Mouse (Mus musculus) intestine, embryonic 14.5 days (tissue): ENCODE data around the gene Creb1. TPM values are rescaled to one million over a fixed set of nuclear protein-coding genes. Genes with fewer than 3 reads are reported as not detected.
A peak's percentile ranks its signal among the peaks of the same experiment; 100 is the strongest.

Experiments used
- ATAC-seq: fragments of 200-750 bp; cut with Nextera tagmentation; replicated peaks from 2 replicates; pipeline ENCODE4 v1.8.0; 2017; ENCODE audit warnings: low read depth, moderate number of reproducible peaks, moderate TSS enrichment, moderate library complexity; ENCODE audit not compliant: low FRiP score, low TSS enrichment
- DNase-seq: peaks from one replicate; pipeline ENCODE4 v3.0.0-alpha.2; 2018; ENCODE audit warnings: low spot score
- H3K27ac ChIP-seq: fragments of 300-500 bp; sonication (generic); 2 replicates; pipeline ENCODE4 v1.5.1; 2014; ENCODE audit warnings: low read depth, mild to moderate bottlenecking, control low read depth
- H3K27me3 ChIP-seq: fragments of 300-500 bp; sonication (generic); replicated peaks from 2 replicates; pipeline ENCODE4 v1.6.1; 2014; ENCODE audit warnings: low read length, control low read depth; ENCODE audit not compliant: control insufficient read depth, insufficient read depth
- H3K36me3 ChIP-seq: fragments of 300-500 bp; sonication (generic); 2 replicates; pipeline ENCODE4 v1.6.1; 2014; ENCODE audit warnings: low read length, control low read depth; ENCODE audit not compliant: control insufficient read depth, insufficient read depth
- H3K4me1 ChIP-seq: fragments of 300-500 bp; sonication (generic); replicated peaks from 2 replicates; pipeline ENCODE4 v1.6.1; 2014; ENCODE audit warnings: low read length, control low read depth, mixed read lengths; ENCODE audit not compliant: control insufficient read depth, insufficient read depth
- H3K4me2 ChIP-seq: fragments of 300-500 bp; sonication (generic); 2 replicates; pipeline ENCODE4 v1.6.1; 2014; ENCODE audit warnings: low read length
- H3K4me3 ChIP-seq: fragments of 300-500 bp; sonication (generic); 2 replicates; pipeline ENCODE4 v1.5.1; 2014; ENCODE audit warnings: low read depth, low read length, control low read depth, mixed read lengths
- H3K9ac ChIP-seq: fragments of 300-500 bp; sonication (generic); 2 replicates; pipeline ENCODE4 v1.6.1; 2014; ENCODE audit warnings: mild to moderate bottlenecking, low read length
- H3K9me3 ChIP-seq: fragments of 300-500 bp; sonication (generic); 2 replicates; pipeline ENCODE4 v1.6.1; 2016; ENCODE audit warnings: low read length, control low read depth; ENCODE audit not compliant: control insufficient read depth
- WGBS: fragments of 180-500 bp; shearing (Covaris S2); extraction: QIAGEN DNeasy Blood & Tissue Kit; methylation state at CpG from one replicate; pipeline ENCODE4 v1.1.7; 2014; 5-methylcytosine and 5-hydroxymethylcytosine counted together
- polyA plus RNA-seq: library from polyadenylated mRNA; unstranded; fragments of >200 nt; fragmentation: Nextera tagmentation; extraction: Ambion mirVana; gene quantifications from 2 replicates; pipeline ENCODE4 v1.2.1, GENCODE M21; 2014

Creb1 gene
- polyA plus RNA-seq: 38.9 and 41.3 TPM in 2 replicates

DNA sequence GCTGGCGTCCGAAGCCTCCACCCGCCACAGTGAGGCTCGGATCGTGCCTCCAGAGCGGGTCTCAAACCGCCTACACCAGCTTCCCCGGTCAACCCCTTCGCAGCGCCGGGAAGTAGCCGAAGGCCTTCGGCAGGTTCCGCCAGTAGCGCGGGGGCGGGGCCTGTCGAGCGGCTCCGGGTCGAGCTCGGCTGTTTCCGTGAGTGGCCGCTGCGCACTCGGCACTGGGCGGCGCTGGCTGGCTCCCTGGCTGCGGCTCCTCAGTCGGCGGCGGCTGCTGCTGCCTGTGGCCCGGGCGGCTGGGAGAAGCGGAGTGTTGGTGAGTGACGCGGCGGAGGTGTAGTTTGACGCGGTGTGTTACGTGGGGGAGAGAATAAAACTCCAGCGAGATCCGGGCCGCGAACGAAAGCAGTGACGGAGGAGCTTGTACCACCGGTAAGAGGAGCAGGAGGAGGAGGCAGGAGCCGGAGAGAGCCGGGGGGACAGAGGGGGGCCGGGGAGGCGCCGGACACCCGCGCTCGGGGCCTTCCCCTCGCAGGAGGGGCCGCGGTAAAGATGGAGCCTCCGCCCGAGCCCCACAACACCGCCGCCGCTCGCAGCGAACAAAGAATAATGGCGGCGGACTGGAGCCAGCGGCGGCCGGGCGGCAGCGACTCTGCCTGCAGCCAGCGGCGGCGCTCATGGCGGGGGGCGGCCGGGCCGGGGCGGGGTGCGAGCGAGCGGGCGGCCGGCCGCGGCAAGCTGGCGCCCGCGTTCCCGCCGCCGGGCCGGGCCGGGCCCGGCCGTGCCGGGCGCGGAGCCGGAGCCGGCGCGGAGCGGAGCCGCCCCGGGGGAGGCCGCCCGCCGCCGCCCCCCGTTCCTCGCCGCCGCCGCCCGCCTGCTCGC, at the start of gene Creb1:
Gene Creb1, plus strand, starts transcription at position 57 of the 882 bp plus-strand sequence.
- peak within 1 kb of the TSS; percentile 100 for H3K27ac ChIP-seq
- H3K9me3 ChIP-seq: no peaks in the 10 kb centered on the region
- H3K27me3 ChIP-seq: no peaks in the 10 kb centered on the region
- peak; percentile 97 for ATAC-seq
- H3K4me2 ChIP-seq: peak within 1 kb of the TSS; percentile 90
- WGBS: under 1% methylated on average over 75 of the region's 119 CpGs
- H3K4me1 ChIP-seq: peaks cover 14% of the 10 kb centered on the region
- peak; percentile 99 for DNase-seq
- H3K9ac ChIP-seq: peak within 1 kb of the TSS; percentile 98
- peak within 1 kb of the TSS; percentile 90 for H3K4me3 ChIP-seq
- no peaks in the 10 kb centered on the region; the same call in 1 of the 2 replicates for H3K36me3 ChIP-seq

DNA sequence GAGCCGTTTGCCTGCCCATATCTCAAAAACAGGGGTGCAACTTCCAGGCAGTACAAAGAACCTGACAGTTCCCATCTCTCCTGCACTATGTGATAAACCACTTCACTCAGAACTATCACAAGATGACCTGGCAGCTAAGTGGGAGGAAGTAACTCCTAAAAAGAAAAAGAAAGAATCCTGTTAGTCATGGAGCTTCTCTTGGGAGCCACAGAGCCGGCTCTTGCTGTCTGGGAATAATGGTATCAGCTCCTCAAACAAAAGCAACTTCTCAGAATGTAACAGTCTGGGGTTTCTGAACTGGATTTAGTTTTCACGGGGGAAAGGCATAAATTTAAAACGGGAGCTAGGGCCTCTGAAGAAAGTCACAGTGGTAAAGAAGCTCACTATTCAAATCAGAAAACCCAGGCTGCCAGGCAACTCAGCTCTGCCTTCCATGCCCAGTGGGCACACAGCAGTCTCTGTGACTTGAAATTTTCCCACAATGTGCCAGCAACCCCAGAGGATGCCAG, 43.9 kb upstream of the Creb1 start:
- no peaks in the 10 kb centered on the region for H3K27me3 ChIP-seq
- ATAC-seq (no peak), DNase-seq (no peak)
- H3K4me1 ChIP-seq: no peaks in the 10 kb centered on the region
- no peak overlapping the region for H3K27ac ChIP-seq
- WGBS: 63% methylated on average over 4 of the region's 4 CpGs
- H3K36me3 ChIP-seq: no peaks in the 10 kb centered on the region
- no peak overlapping the region for H3K4me3 ChIP-seq
- no peaks in the 10 kb centered on the region for H3K9me3 ChIP-seq
- H3K9ac ChIP-seq: no peak overlapping the region
- no peak overlapping the region for H3K4me2 ChIP-seq

DNA sequence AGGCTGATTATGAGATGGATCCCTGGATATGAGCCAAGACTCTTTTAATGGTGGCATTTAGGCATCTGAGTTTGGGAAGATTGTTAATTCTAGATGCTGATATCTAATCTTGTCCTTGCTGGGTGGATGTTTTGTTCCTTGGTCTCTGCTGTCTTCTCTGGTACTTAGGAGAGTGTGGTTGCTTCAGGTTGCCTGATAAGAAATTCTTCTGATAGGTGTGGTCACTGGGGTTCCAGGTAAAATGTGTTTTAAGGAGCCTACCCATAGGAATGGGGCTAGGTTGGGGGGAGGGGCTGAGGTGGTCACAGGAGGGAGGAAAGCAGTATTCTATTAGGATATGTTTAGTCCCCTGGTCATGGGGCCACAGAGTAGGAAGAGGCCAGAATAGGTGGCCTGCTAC, 35.6 kb upstream of the Creb1 start:
- no peaks in the 10 kb centered on the region for H3K36me3 ChIP-seq
- H3K4me2 ChIP-seq: no peak overlapping the region
- no peaks in the 10 kb centered on the region for H3K4me1 ChIP-seq
- H3K9ac ChIP-seq: no peak overlapping the region
- ATAC-seq: no peak
- no peak for DNase-seq
- no peaks in the 10 kb centered on the region for H3K27me3 ChIP-seq
- H3K4me3 ChIP-seq: no peak overlapping the region
- H3K9me3 ChIP-seq: no peaks in the 10 kb centered on the region
- no peak overlapping the region for H3K27ac ChIP-seq

DNA sequence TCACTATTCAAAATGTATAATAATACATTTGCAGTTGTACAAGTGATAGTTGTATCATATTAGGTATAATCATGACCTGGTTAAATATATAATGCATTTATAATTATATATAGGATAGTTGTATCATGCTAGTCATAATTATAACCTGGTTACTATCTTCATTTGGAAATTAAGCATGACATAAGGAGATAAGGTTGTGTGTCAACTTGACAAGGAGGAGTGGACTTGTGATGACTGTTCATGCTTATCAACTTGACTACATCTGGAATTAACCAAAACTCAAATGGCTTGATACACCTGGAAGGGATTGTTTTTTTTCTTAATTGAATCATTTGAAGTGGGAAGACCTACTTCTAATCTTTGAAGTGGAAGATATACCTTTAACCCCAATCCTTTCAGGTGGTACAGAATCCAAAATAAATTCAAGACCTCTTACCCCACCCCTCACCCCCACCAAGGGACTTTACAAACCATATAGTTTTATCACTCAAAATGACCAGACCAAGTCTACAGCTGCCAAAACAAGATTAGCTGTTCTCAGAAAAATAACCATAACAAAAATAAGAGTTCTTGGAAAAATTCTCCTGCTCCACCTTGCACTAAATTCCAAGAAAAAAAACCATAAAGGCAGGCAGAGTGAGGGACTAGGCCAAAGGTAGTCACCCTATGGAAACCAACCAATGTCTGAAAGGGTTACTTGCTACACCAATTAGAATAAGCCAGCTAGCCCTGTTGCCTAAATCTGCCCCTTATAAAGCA, 30.9 kb upstream of the Creb1 start:
- Histone ChIP-seq H3K27ac (no peak overlapping the region), H3K9ac (no peak overlapping the region), H3K4me2 (no peak overlapping the region), H3K9me3 (no peaks in the 10 kb centered on the region), H3K36me3 (no peaks in the 10 kb centered on the region), H3K27me3 (no peaks in the 10 kb centered on the region), H3K4me3 (no peak overlapping the region), H3K4me1 (no peaks in the 10 kb centered on the region)
- no peak for ATAC-seq
- DNase-seq: no peak

- H3K4me2 ChIP-seq: no peak overlapping the region
- 84% methylated on average over 7 of the region's 7 CpGs for WGBS
- DNase-seq: no peak
- H3K4me3 ChIP-seq: no peak overlapping the region
- H3K27me3 ChIP-seq: no peaks in the 10 kb centered on the region
- no peaks in the 10 kb centered on the region for H3K9me3 ChIP-seq
- no peak overlapping the region for H3K9ac ChIP-seq
- H3K36me3 ChIP-seq: no peaks in the 10 kb centered on the region
- H3K27ac ChIP-seq: no peak overlapping the region
- H3K4me1 ChIP-seq: no peaks in the 10 kb centered on the region
- no peak for ATAC-seq
Observed at GRCm38 (mm10) chr1:64508479-64509096, 23.9 kb upstream of the Creb1 start.

DNA sequence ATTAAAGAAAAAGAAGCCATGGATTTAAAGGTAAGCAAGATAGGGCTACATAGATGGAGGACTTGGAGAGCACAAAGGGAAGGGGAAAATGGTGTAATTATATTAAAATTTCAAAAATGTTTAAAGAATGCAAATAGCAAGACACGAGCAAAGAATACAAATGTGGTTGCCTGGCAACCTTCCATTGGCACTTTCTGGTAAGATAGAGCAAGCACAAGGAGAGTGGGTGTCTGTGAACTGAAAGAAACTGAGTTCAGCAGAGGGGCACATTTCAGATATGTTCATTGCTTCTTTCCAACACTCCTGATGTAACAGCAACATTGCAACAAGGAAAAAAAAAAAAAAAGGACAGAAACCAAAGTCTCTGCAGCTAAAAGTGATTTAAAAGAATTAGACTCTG, 22.8 kb upstream of the Creb1 start:
- WGBS: 57% methylated on average over 1 of the region's 1 CpGs
- no peak overlapping the region for H3K9ac ChIP-seq
- no peaks in the 10 kb centered on the region for H3K36me3 ChIP-seq
- no peak overlapping the region for H3K4me2 ChIP-seq
- H3K4me1 ChIP-seq: no peaks in the 10 kb centered on the region
- no peaks in the 10 kb centered on the region for H3K27me3 ChIP-seq
- no peak overlapping the region for H3K27ac ChIP-seq
- no peaks in the 10 kb centered on the region for H3K9me3 ChIP-seq
- DNase-seq: no peak
- no peak for ATAC-seq
- H3K4me3 ChIP-seq: no peak overlapping the region

- 81% methylated on average over 7 of the region's 7 CpGs for WGBS
- no peaks in the 10 kb centered on the region for H3K27me3 ChIP-seq
- H3K36me3 ChIP-seq: no peaks in the 10 kb centered on the region
- DNase-seq (no peak), ATAC-seq (no peak)
- H3K9ac ChIP-seq: no peak overlapping the region
- no peaks in the 10 kb centered on the region for H3K9me3 ChIP-seq
- H3K27ac ChIP-seq: no peak overlapping the region
- H3K4me3 ChIP-seq: no peak overlapping the region
- no peaks in the 10 kb centered on the region for H3K4me1 ChIP-seq
- no peak overlapping the region for H3K4me2 ChIP-seq
Observed at GRCm38 (mm10) chr1:64514184-64514583, 18.3 kb upstream of the Creb1 start.

- Histone ChIP-seq H3K36me3 (no peaks in the 10 kb centered on the region), H3K9ac (no peak overlapping the region), H3K4me1 (no peaks in the 10 kb centered on the region), H3K4me2 (no peak overlapping the region), H3K27me3 (no peaks in the 10 kb centered on the region), H3K9me3 (no peaks in the 10 kb centered on the region), H3K4me3 (no peak overlapping the region), H3K27ac (no peak overlapping the region)
- WGBS: 77% methylated on average over 3 of the region's 3 CpGs
- ATAC-seq (no peak), DNase-seq (no peak)
Observed at GRCm38 (mm10) chr1:64516593-64516992, 15.9 kb upstream of the Creb1 start.
